Mouse (Mus musculus) adrenal gland, adult 10 weeks (tissue): ENCODE measurements around the gene Cog1. TPM values are rescaled to one million over a fixed set of nuclear protein-coding genes. Genes with fewer than 3 reads are reported as not detected.

ENCODE experiments used
- polyA plus RNA-seq: library from polyadenylated mRNA; stranded (reverse); fragments of 350-450 nt; fragmentation: Illumina TruSeq; extraction: RNeasy Lipid Tissue Mini Kit (QIAGEN cat#74804); gene quantifications from one replicate; pipeline ENCODE4 v1.2.3, GENCODE M21; 2014; ENCODE audit warnings: low read depth, low replicate concordance

The Cog1 gene
- polyA plus RNA-seq, result 2.9 TPM

GRCm38 (mm10) chr11:113648690-113649352 lies at the start of gene Cog1:
Cog1 (plus strand) TSS chr11:113649169.

GRCm38 (mm10) chr11:113618672-113619419 lies 30.1 kb upstream of the Cog1 start, which contains the start of gene Sstr2:
Sstr2 (plus strand) TSS chr11:113619342.

DNA sequence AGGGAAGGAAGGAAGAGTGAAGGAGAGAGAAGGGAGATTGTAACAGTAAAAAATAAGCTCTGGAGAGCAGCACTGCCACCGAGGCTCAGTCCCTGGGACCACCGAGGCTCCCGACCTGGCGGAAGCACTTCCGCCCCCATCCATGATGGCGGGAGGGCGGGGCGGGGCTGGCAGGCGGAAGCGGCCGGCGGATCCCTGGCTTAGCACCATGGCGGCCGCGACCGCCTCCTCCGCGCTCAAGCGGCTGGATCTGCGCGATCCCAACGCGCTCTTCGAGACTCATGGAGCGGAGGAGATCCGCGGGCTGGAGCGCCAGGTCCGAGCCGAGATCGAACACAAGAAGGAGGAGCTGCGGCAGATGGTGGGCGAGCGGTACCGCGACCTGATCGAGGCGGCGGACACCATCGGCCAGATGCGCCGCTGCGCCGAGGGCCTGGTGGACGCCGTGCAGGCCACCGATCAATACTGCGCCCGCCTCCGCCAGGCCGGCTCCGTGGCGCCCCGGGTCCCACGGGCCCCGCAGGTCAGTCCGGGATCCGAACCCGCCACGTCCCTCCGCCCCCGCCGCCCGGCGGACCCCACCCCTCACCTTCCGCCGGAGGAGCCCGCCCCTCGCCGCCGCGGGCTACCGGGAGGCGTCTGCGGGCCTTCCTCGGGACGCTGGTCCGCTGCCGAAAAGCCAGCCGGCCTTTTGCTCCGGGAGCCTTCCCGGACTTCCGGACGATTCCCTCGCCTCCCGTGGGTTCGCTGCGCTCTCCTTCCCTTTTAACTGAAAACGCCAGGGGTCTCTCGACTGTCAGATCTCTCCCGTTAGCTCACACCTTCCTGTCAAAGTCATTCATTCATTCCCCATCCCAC lies 613 bp downstream of the Cog1 start, which contains the start of gene Slc39a11:
TSS of gene Slc39a11 (minus strand) at position 727 of the 858 bp plus-strand sequence.

GRCm38 (mm10) chr11:113683957-113684706 lies 35.2 kb downstream of the Cog1 start, which contains the start of the genes Fam104a and D11Wsu47e:
Fam104a (minus strand) TSS chr11:113684155.
D11Wsu47e (plus strand) TSS chr11:113684412.

DNA sequence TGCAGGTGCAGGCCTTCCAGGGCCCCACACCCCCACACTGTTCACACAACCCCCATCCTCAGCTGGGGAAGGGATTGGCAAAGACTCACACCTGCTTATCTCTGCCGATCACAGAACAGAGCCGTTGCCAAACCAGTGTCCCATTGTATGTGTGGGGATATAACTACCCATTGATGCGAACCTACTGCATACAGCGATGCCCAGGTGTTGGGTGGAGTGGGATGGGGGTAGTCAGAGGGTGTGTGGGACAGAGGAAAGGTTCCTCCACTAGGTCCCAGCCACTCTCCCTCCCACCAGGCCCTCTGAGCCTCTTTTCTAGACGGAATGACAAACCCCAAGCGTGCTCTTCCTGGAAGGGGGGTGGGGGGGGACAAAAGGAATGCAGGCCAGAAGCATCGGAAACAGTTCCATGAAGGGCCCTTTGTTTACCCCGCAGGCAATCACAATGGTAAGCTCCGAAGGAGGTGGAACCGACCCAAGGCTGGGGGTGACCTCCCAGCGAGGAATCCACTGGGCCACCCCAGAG lies 60.8 kb downstream of the Cog1 start, which contains the start of gene Cpsf4l:
TSS of gene Cpsf4l (minus strand) at position 287 of the 526 bp plus-strand sequence.

Other genes starting within 250 kb of the Cog1 start
- gene Sstr2, start 29.8 kb upstream of the Cog1 start, polyA plus RNA-seq, result 0.87 TPM
- 11.0 TPM for gene Slc39a11, start 910 bp downstream of the Cog1 start, polyA plus RNA-seq
- gene Fam104a, start 35.0 kb downstream of the Cog1 start, polyA plus RNA-seq, result 18.1 TPM
- gene D11Wsu47e, start 35.2 kb downstream of the Cog1 start, polyA plus RNA-seq, result 7.3 TPM
- not detected for gene Cpsf4l, start 60.8 kb downstream of the Cog1 start, polyA plus RNA-seq
- 7.8 TPM for gene Cdc42ep4, start 102.7 kb downstream of the Cog1 start, polyA plus RNA-seq